Mouse (Mus musculus) NIH3T3 (cell line): ENCODE data around the gene Epha2.

ENCODE experiments used
- DNase-seq: peaks from one replicate; pipeline ENCODE4 v3.0.0-alpha.2; 2012; ENCODE audit warnings: low read depth

Epha2 gene

GRCm38 (mm10) chr4:141301116-141301553 is at the start of gene Epha2:
TSS of gene Epha2 (plus strand) at chr4:141301240.
- DNase-seq = peak; percentile 91

GRCm38 (mm10) chr4:141252641-141253040 is 48.4 kb upstream of the Epha2 start:
- DNase-seq = no peak

GRCm38 (mm10) chr4:141254234-141254633 is 46.8 kb upstream of the Epha2 start:
- no peak for DNase-seq

GRCm38 (mm10) chr4:141257440-141257839 is 43.6 kb upstream of the Epha2 start:
- no peak for DNase-seq

GRCm38 (mm10) chr4:141259413-141259812 is 41.6 kb upstream of the Epha2 start:
- no peak for DNase-seq

- peak; percentile 79 for DNase-seq
These were observed 40.9 kb upstream of the Epha2 start for GRCm38 (mm10) chr4:141260007-141260723.

GRCm38 (mm10) chr4:141262906-141263637 is 38.0 kb upstream of the Epha2 start:
- no peak for DNase-seq

GRCm38 (mm10) chr4:141265979-141266637 is 34.9 kb upstream of the Epha2 start:
- no peak for DNase-seq

GRCm38 (mm10) chr4:141267250-141267649 is 33.8 kb upstream of the Epha2 start:
- DNase-seq = no peak

GRCm38 (mm10) chr4:141267837-141268236 is 33.2 kb upstream of the Epha2 start:
- peak; percentile 81 for DNase-seq

GRCm38 (mm10) chr4:141268350-141268749 is 32.7 kb upstream of the Epha2 start:
- no peak for DNase-seq

GRCm38 (mm10) chr4:141269080-141269479 is 32.0 kb upstream of the Epha2 start:
- DNase-seq = no peak

- no peak for DNase-seq
These were observed 30.7 kb upstream of the Epha2 start for GRCm38 (mm10) chr4:141270201-141270940.

- no peak for DNase-seq
These were observed 29.8 kb upstream of the Epha2 start for GRCm38 (mm10) chr4:141271228-141271627.

GRCm38 (mm10) chr4:141271721-141272120 is 29.3 kb upstream of the Epha2 start:
- DNase-seq = no peak

- peak; percentile 74 for DNase-seq
These were observed 28.2 kb upstream of the Epha2 start for GRCm38 (mm10) chr4:141272878-141273277.

- DNase-seq = peak; percentile 94
These were observed 27.7 kb upstream of the Epha2 start for GRCm38 (mm10) chr4:141273296-141273695.

GRCm38 (mm10) chr4:141274485-141275341 is 26.3 kb upstream of the Epha2 start:
- peak; percentile 78 for DNase-seq

GRCm38 (mm10) chr4:141277157-141277556 is 23.9 kb upstream of the Epha2 start:
- DNase-seq = no peak

GRCm38 (mm10) chr4:141278154-141278553 is 22.9 kb upstream of the Epha2 start:
- DNase-seq = peak; percentile 95

GRCm38 (mm10) chr4:141279327-141279726 is 21.7 kb upstream of the Epha2 start:
- DNase-seq = peak; percentile 77
